Mouse (Mus musculus) Patski (cell line): ENCODE results near the gene Exosc3. TPM values are rescaled to one million over a fixed set of nuclear protein-coding genes. Genes with fewer than 3 reads are reported as not detected.
A peak's percentile ranks its signal among the peaks of the same experiment; 100 is the strongest.

Experiments used
- ATAC-seq: fragments of 100-300 bp; one replicate; pipeline ENCODE4 v1.8.0; 2021
- CTCF ChIA-PET: fragments of 350-600 bp; sonication (Branson Sonifier 250); formaldehyde crosslinking; loops from one replicate; lab custom pipeline; 2022; ENCODE audit warnings: inconsistent platforms; lab: Charles Lee
- POLR2A ChIA-PET: fragments of 350-600 bp; sonication (Branson Sonifier 250); formaldehyde crosslinking; loops from one replicate; lab custom pipeline; 2022; ENCODE audit warnings: antibody characterized with exemption, inconsistent platforms; lab: Charles Lee
- DNase-seq: peaks from one replicate; pipeline ENCODE4 v3.0.0-alpha.2; 2011; ENCODE audit warnings: low read depth, low spot score
- H3K27me3 ChIP-seq: fragments of 371-371 bp; one replicate; pipeline ENCODE4 v1.5.1; 2021
- CTCF ChIP-seq: fragments of 100-300 bp; IDR thresholded peaks from one replicate; pipeline ENCODE4 v1.5.1; 2021
- in situ Hi-C: fragments of 300-500 bp; cut with MboI; formaldehyde crosslinking; loops from 3 replicates; pipeline ENCODE4 v1.11.1; 2018; ENCODE audit warnings: low pct_unique_long_range_greater_than_20kb, mixed read lengths
- polyA plus RNA-seq: library from polyadenylated mRNA; unstranded; gene quantifications from one replicate; pipeline ENCODE4 v1.2.3, GENCODE M21; 2021

Gene Exosc3
- polyA plus RNA-seq, 1 experiment from 2014 or later: 19.4 TPM

DNA sequence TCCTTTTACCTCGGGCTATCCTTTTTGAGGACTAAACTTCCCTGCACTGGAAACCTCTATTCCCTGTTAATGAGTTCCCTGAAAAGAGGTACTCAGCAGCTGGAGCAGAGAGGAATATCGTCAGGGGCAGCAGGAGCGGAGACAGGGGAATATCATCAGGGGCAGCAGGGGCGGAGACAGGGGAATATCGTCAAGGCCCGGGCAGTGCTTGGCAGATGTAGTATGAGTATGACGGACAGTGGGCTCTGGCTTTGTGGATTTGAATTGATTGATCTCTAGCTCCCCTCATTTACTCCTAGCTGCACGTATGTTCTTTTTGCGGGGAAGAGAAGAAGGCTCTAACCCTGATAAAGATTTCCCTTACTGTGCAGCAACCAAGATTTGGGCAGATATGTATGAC lies 1.3 kb downstream of the Exosc3 start:
- H3K27me3 ChIP-seq: no peaks in the 10 kb centered on the region
- no peak for TF ChIP-seq CTCF
- ATAC-seq (no peak), DNase-seq (no peak)
- in situ Hi-C loops: no loop called here
- ChIA-PET POLR2A (interaction anchor here (0.7 kb wide), 1 partner anchor 32 kb away, joined by 3 read pairs; no protein-coding TSS in a partner anchor), CTCF (interaction anchor here (1.2 to 1.5 kb wide), 2 partner anchors 8 to 240 kb away, joined by 3 to 4 read pairs; no protein-coding TSS in a partner anchor)

- peaks cover 3% of the 10 kb centered on the region for H3K27me3 ChIP-seq
- ChIA-PET CTCF (no interaction called here), POLR2A (no interaction called here)
- in situ Hi-C loops: no loop called here
- DNase-seq: no peak
- TF ChIP-seq CTCF: no peak
- ATAC-seq: no peak
These were observed 10.1 kb downstream of the Exosc3 start for GRCm38 (mm10) chr4:45332466-45332865.

- CTCF ChIA-PET: no interaction called here
- in situ Hi-C loops: no loop called here
- ATAC-seq (no peak), DNase-seq (no peak)
- TF ChIP-seq CTCF: no peak
- POLR2A ChIA-PET: no interaction called here
- peaks cover 7% of the 10 kb centered on the region for H3K27me3 ChIP-seq
These were observed 11.4 kb downstream of the Exosc3 start for GRCm38 (mm10) chr4:45331139-45331538.

- H3K27me3 ChIP-seq: peaks cover 5% of the 10 kb centered on the region
- in situ Hi-C loops: no loop called here
- ATAC-seq: peak; percentile 69
- CTCF ChIA-PET: interaction anchor here (1.6 kb wide), 1 partner anchor 18 kb away, joined by 4 read pairs; no protein-coding TSS in a partner anchor
- no peak for TF ChIP-seq CTCF
- DNase-seq: no peak
- POLR2A ChIA-PET: interaction anchor here (0.7 kb wide), 1 partner anchor 23 kb away, joined by 3 read pairs; the partner anchor contains the start of gene Trmt10b
These were observed 22.2 kb downstream of the Exosc3 start for GRCm38 (mm10) chr4:45320159-45320816.

DNA sequence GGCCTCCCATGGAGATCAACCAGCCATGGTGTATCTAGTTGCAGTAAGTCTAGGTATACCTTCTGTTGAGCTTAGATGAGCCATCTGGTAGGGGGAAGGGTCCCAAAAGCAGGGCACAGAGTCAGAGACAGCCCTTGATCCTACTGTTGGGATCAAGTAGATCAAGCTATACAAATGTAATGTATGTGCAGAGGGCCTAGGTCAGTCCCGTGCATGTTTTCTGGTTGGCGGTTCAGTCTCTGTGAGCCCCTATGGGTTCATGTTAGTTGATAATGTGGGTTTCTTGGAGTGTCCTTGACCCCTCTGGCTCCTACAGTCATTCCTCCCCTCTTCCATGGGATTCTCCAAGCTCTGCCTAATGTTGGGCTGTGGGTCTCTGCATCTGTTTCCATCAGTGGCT lies 31.5 kb downstream of the Exosc3 start:
- in situ Hi-C loops: no loop called here
- ATAC-seq: no peak

GRCm38 (mm10) chr4:45308606-45309005 lies 33.9 kb downstream of the Exosc3 start:
- POLR2A ChIA-PET: interaction anchor here (0.6 kb wide), 1 partner anchor 49 kb away, joined by 6 read pairs; no protein-coding TSS in a partner anchor
- no peaks in the 10 kb centered on the region for H3K27me3 ChIP-seq
- no peak for ATAC-seq
- TF ChIP-seq CTCF: no peak
- DNase-seq: no peak
- CTCF ChIA-PET: no interaction called here
- in situ Hi-C loops: no loop called here

More for the DNA sequence above, 31.5 kb downstream of the Exosc3 start:
- no peaks in the 10 kb centered on the region for H3K27me3 ChIP-seq
- POLR2A ChIA-PET: no interaction called here
- TF ChIP-seq CTCF: no peak
- DNase-seq: no peak
- CTCF ChIA-PET: no interaction called here

GRCm38 (mm10) chr4:45308046-45308445 lies 34.5 kb downstream of the Exosc3 start:
- POLR2A ChIA-PET: interaction anchor here (0.6 kb wide), 1 partner anchor 48 kb away, joined by 6 read pairs; no protein-coding TSS in a partner anchor
- H3K27me3 ChIP-seq: no peaks in the 10 kb centered on the region
- no peak for TF ChIP-seq CTCF
- CTCF ChIA-PET: interaction anchor here (1.1 kb wide), 1 partner anchor 10 kb away, joined by 3 read pairs; no protein-coding TSS in a partner anchor
- in situ Hi-C loops: no loop called here
- no peak for ATAC-seq
- no peak for DNase-seq

DNA sequence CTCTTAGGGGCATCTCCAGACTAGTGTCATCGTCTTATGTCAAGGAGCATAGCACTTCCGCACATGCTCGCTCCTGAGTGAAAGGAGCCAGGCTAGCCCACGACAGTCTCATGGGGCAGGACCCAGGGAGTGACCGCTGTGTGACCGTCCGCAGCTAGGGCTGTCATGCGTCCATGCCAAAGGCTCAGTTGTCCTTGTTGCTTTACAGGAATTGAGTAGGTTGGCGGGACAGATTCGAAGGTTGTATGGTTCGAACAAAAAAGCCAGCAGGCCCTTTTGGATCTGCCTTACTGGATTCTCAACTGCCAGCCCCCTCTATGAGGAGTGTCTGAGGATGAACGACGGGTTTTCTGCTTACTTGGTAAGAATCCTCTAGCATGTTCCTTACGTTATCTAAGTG lies 37.0 kb downstream of the Exosc3 start:
- in situ Hi-C loops: no loop called here
- ChIA-PET CTCF (no interaction called here), POLR2A (no interaction called here)
- ATAC-seq: no peak
- no peaks in the 10 kb centered on the region for H3K27me3 ChIP-seq
- TF ChIP-seq CTCF: no peak
- DNase-seq: no peak

DNA sequence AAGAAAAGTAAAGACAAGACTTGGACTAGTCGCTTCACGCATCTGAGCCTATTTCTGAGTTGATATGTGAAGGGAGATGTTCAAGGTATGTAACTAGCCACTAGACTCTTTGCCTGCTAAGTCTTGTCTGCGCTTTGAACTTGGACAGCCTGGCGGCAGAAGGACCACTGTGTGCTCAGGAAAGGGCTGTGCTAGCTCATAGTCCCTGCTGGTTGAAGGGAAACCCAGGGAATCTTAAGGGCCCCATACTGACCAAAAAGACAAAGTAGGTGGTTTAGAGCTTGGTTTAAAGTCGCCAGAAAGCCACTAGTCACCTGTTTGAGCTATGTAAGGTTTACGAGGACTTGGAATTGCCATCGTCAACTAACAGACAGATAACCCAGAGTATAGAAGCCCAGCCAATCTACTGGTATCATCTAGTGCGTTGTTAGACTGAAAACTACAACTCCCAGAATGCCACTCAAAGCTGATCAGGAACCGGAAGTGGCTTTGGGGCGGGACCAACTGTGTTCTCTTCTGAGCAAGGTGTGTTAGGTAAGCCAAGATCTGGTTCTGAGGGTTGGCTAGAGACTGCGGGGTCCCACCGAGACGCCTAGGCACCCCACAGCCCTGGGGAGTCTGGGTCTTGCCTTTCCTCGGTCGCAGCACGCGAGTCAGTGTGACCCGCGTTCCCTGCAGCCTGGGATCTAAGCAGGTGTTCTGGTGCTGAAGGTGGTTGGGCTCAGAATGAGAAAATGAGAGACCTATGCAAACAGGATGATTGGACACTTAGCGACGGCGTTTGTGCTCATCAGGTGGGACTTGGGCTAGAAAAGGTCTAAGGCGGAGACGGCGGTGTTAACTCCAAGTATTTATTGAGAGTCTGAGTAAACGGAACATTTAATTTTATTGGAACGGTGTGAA lies 45.6 kb downstream of the Exosc3 start, which contains the start of gene Trmt10b:
TSS of gene Trmt10b (plus strand) at position 466 of the 903 bp plus-strand sequence.
- ATAC-seq (peak; percentile 74), DNase-seq (no peak)
- ChIA-PET CTCF (interaction anchor here (0.7 to 1.3 kb wide), 2 partner anchors 10 to 19 kb away, joined by 3 to 12 read pairs; no protein-coding TSS in a partner anchor), POLR2A (interaction anchor here (1.6 kb wide), 1 partner anchor 23 kb away, joined by 3 read pairs; no protein-coding TSS in a partner anchor)
- in situ Hi-C loops: no loop called here
- H3K27me3 ChIP-seq: no peaks in the 10 kb centered on the region
- TF ChIP-seq CTCF: no peak

DNA sequence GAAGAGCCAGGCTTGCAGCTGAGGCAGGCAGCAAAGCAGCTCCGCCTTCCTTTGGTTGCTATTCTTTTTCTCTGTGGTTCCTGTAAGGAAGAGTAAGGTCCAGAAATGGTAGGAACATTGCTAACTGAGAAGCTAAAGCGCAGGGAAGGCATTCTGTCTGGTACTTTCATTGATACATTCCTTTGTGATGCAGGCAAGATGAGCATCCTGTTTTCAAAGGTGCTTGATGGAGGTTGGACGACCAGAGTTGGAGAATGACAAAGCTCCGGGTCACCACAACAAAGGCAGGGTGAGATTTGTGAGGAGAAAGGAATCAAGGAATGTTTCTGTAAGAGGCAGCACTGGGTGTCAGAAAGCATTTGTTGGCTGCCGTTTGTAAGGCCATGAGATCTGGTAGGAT lies 54.6 kb downstream of the Exosc3 start:
- ChIA-PET POLR2A (interaction anchor here (0.6 kb wide), 1 partner anchor 336 kb away, joined by 3 read pairs; no protein-coding TSS in a partner anchor), CTCF (interaction anchor here (1.9 kb wide), 1 partner anchor 9 kb away, joined by 12 read pairs; the partner anchor contains the start of gene Trmt10b)
- TF ChIP-seq CTCF: no peak
- DNase-seq (no peak), ATAC-seq (no peak)
- no peaks in the 10 kb centered on the region for H3K27me3 ChIP-seq
- in situ Hi-C loops: loop anchor here (10.0 kb wide), 1 partner anchor 567 kb away; no protein-coding TSS in a partner anchor
